In the genomic region with DNA sequence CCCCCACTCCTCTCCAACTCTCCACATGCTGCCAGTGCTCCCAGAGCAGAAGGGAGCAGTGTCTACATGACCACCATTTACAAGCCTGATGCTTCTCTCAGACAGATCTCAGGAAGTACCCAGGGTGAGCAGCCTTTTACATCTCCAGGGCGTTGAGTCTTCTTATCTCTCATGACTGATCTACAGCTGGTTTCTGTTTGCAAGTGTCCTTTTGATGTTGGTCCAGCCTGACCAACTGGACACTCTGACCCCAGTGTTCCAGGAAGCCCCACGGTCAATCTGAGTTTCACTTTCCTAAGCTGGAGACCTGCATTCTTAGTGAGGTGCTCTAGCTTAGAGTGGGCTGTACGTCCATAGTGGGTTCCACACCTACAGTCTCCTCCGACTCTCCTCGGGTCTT, we compare ENCODE assay signal across 26 mouse cellular contexts. TPM values are rescaled to one million over a fixed set of nuclear protein-coding genes. Genes with fewer than 3 reads are reported as not detected.
DNase-seq lines count a peak whose midpoint lies in the region; ATAC-seq lines count a peak whose summit lies in the region.
"Had no signal": no experiment of that assay in that cellular context is flagged by ENCODE, and none has a peak within 500 bp of the region (broad histone marks: within the 10 kb centered on the region; RNA-seq: fewer than 3 reads in every experiment).

No protein-coding gene starts in this region.

- no peak for ATAC-seq in inflammation-experienced regulatory T-cells, adult 6 months
- ATAC-seq: activated CD4-positive, CD25-positive, alpha-beta regulatory T cell, adult 4 months; forebrain, embryonic 14.5 days; forebrain, postnatal 0 days had no signal

- DNase-seq in kidney, adult 9 months = peak; percentile 9
- DNase-seq in kidney, postnatal 36 days = no peak
- DNase-seq in lung, postnatal 36 days = peak; percentile 42
- no peak for DNase-seq in lung, postnatal 25 days (ENCODE audit: low spot score)
- DNase-seq in NIH3T3 (ENCODE audit: low read depth) = peak; percentile 31
- no peak for DNase-seq in yolk sac, embryonic 10.5 days (ENCODE audit: low spot score)
- DNase-seq: adrenal gland, adult 8-10 months; adrenal gland, postnatal 25 days; B cell, adult 2 months; cerebellum, adult 11-12 months; cerebellum, adult 8-10 months; cerebellum, postnatal 14 days; forebrain, postnatal 0 days; gastrocnemius, adult 2 months; gastrocnemius, postnatal 14 days; heart, adult 11 months had no signal

RNA-seq across cellular contexts. Expression of gene Ccn5, which starts 16.8 kb away (rescaled TPM):
- not detected for polyA plus RNA-seq in inflammation-experienced regulatory T-cells, adult 6 months (2017; shearing (Covaris generic))
- polyA plus RNA-seq: activated CD4-positive, CD25-positive, alpha-beta regulatory T cell, adult 4 months; embryonic facial prominence, embryonic 11.5 days had no signal

RNA-seq across cellular contexts. Expression of gene Kcnk15, which starts 49.6 kb away (rescaled TPM):
- polyA plus RNA-seq in inflammation-experienced regulatory T-cells, adult 6 months (2017; shearing (Covaris generic)) = not detected
- polyA plus RNA-seq: activated CD4-positive, CD25-positive, alpha-beta regulatory T cell, adult 4 months; embryonic facial prominence, embryonic 11.5 days; embryonic facial prominence, embryonic 14.5 days; forebrain, embryonic 11.5 days; forebrain, embryonic 14.5 days; forebrain, postnatal 0 days; heart, embryonic 11.5 days; heart, embryonic 14.5 days; heart, postnatal 0 days; hindbrain, embryonic 12.5 days had no signal

RNA-seq across cellular contexts. Expression of gene Ada, which starts 53.8 kb away (rescaled TPM):
- polyA plus RNA-seq in inflammation-experienced regulatory T-cells, adult 6 months (2017; shearing (Covaris generic)) = 1 to 10 TPM; 4.4 to 8.2 (median 7.4) TPM

Comparison
In these comparisons a context has a peak if more than half of its experiments do, and no peak if none do; other contexts are left out.
1. DNase-seq: peak in kidney, adult 9 months (single experiment), lung, postnatal 36 days (single experiment) and NIH3T3 (single experiment); none in kidney, postnatal 36 days (0 of 2), lung, postnatal 25 days (single experiment) and yolk sac, embryonic 10.5 days (single experiment).